Mouse (Mus musculus): ENCODE data around the gene Vmn2r73.

DNA sequence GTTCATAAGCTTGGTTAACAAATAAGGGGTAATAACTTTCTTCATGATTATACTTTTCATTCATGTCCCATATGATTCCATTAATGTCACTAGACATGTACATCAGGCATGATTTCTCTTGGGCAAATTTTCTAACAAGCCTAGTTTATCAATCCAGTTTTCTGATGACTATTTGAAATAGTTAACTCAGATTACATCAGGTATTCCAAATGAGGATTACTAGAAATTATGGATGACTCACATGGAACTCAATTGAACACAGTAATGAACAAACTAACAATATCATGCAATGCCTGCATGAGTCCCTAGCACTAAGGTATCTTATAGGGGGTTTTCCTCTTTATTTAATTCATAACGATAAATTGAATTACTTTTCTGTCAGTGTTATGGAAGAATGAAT, at the start of gene Vmn2r73:
- TF ChIP-seq POLR2A (IDR thresholded peaks at IDR 0.05; ENCODE audit: borderline replicate concordance, extremely low read depth, insufficient read depth, insufficient read length, poor library complexity, severe bottlenecking) (no peak), CTCF (IDR thresholded peaks at IDR 0.05; ENCODE audit: borderline replicate concordance, extremely low read depth, insufficient read depth, insufficient read length) (no peak)

All from brain, embryonic 14.5 days (tissue).